Mouse (Mus musculus) adipocyte (in vitro differentiated cells): ENCODE data around the gene Aldh1a7.
A peak's percentile ranks its signal among the peaks of the same experiment; 100 is the strongest.
"Not testable (repeated sequence)": the region's sequence is repeated elsewhere in the genome, so short reads cannot be mapped to it uniquely, and the experiment has no call there.

ENCODE experiments used
- DNase-seq: peaks from one replicate; pipeline ENCODE4 v3.0.0-alpha.2; 2016; ENCODE audit warnings: low spot score

Aldh1a7 gene

DNA sequence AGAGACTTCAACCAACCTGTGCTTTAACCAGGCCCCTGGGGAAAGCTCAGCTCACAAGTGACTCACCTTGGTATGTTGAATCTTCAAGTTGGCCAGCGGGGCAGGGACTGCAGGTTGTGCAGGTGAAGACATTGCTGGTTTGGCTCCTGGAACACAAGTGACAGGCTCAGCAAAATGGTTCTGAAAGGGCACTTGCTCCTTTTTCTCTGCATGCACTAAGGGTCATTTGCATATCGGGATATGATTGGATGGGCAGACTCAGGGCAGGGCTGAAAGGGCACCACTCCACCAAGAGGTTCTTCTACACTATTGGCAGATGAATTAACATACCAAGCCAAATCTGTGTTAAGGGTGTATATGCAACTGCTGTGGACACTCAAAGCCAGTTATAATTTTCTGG, at the start of gene Aldh1a7:
Aldh1a7 (minus strand) TSS at position 182 of the 400 bp plus-strand sequence.
- DNase-seq, result peak; percentile 93

DNA sequence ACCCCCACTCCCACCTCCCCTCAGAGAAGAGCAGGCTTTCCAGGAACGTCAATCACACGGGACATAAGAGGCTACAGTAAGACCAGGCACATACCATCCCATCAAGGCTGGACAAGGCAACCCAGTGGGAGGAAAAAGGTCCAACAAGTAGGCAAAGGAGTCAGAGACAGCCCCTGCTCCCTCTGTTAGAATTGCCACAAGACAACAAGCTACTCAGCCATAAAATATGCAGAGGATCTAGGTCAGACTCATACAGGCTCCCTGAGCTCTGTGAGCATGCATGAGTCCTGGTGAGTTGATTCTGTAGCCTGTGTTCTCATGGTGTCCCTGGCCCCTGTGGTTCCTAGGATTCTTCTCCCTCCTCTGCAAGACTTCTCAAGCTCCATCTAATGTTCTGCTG, 48.3 kb upstream of the Aldh1a7 start:
- no peak for DNase-seq

DNA sequence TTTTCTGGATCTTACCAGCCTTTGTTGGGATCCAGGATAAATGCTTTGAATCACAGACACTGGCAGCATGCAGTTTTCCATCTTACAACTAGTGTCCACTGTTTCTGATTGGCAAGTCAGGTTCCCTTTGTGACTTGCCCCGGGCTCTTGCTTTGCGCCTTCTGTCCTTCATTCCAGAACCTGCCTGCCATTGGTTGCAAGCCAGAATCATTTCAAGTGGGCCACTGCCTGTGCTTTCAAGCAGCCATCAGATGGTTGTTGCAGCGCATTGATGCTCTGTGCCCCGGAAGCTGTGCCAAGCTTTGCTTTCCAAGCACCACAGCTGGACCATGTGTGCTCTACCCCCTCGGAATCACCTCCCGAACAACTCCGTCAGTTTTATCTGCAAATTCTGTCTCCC, 46.6 kb upstream of the Aldh1a7 start:
- no peak for DNase-seq

DNA sequence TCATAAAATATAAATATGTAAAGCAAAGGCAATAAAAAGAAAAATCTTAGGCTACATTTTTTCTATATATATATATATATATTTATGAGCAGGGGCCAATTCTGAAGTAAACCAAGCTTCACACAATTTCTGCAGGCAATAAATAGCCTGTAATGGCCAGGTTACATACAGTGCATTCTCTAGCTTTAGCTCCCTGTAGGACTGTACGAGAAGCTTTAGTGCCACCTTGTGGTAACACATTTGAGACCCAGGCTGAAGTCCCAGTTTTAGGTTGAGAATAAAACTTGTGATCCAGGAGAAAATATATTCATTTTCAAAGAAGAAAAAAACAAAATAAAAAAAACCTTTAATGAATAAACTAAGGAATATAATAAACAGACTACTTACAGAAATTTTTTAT, 36.9 kb upstream of the Aldh1a7 start:
- peak; percentile 67 for DNase-seq

DNA sequence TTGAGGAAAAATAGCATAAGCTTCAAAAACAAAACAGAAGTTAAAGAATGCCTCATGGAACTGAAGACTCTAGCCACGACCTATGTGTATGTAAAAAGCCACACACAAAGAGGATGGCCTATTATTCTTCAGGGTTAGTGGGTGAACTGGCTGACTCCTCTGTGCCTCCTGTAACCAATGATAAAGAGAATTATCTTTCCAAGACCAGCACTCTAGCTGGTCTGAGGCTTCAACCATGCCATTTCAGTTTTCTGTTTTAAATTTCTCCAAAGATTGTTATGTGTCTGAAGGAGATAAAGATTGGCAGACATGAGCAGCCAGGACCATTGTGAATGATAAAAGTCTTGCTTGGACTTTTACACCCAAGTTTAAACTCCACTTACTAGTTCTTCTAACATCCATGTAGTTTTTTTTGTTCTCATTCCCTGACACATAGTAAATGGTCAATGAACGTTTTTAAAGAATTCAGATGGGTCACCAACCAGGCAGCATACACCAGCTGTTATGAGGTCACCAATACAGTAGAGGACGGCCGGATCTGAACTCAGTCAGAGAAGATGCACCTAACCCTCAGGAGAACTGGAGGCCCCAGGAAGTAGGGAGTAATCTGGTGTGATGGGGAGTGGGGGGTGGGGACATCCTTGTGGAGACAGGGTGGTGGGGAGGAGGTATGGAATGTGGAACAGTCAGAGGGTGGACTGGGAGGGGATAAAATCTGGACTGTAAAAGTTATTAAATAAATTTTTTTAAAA, 34.5 kb upstream of the Aldh1a7 start:
- DNase-seq, result no peak

DNA sequence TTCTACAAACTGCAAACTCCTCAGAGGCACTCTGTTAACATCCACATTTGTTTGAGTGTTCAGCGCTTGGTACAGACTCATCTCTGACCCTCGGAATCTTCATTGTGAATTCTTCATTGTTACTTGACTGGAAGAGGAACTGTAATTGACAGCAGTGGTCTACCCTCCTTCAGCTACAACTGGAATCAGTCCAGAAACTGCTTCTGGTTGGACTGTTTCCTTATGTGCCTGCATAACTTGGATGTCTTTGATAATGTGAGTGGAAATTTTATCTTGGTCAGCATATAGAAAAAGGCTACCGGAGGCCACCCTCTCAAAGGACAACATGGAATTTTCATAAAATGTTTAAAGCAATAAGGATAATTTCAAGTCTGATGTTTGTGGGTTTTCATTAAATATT, 33.8 kb upstream of the Aldh1a7 start:
- DNase-seq, result no peak

DNA sequence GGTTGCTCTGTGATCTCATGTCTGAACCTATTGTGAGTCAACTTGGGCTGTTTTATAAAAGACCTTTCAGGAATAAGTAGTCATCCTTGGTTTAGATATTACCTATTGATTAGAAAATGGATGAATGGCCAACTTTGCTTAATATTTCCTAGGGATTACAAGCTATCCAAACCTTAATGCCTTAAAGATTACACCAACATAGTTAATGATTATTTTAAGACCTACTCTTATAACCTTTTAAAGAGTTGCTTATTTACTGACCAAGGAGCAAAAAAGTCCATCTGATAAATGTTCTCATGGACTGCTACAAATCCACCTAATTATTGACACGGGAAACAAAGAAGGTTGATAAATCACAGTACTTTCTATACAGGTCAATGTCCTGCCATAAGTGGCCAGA, 17.3 kb upstream of the Aldh1a7 start:
- no peak for DNase-seq

DNA sequence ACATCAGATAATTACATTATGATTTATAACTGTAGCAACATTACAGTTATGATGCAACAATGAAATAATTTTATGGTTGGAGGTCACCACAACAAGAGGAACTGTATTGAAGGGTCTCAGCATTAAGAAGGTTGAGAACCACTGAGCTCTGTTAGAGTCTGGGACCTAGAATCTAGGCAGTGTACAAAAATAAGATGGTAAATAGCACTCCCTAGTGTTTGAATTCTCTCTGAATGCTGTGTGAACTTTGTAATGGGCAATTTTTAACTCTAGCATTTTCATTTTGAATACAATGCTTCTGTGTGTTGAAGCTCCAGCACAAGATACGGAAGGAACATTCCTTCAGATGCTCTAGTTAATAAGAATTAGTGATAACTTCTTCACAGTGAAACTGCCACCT, 916 bp upstream of the Aldh1a7 start:
- peak; percentile 75 for DNase-seq

DNA sequence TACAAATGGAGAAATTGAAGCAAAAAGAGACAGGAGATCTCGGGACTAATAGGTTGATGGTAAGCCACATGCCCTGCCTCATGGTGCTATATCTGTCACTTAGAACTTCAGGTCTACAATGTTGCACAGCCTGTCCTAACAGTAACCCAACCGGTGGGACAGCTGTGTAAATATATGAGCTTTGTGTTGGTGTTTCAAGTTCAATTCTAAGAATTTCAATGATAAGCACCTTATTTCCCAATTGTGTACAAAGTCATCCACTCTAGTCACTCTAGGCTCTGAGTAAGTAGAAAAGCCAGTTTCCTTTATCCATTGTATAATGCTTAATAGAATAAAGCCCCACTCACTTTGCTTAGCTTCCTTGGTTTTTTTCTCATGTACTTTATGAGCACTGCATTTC, 4.4 kb downstream of the Aldh1a7 start:
- no peak for DNase-seq

DNA sequence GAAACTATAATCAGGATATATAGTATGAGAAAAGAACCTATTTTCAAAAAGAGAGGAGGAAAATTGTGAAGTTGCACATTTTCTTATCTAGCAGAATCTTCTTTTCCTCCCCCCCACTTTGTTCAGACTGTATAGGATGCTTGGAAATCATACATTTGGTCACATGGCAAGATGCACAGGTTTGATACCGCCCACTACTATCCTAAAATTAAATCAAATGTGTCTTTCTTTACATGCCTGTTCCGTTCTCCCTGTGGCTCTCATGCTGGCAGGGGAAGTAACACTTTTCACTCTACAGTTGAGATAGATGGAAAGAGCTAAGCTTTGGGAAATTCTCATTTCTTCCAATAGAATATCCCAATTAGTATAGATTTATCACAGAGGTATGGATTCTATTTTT, 7.1 kb downstream of the Aldh1a7 start:
- no peak for DNase-seq

DNA sequence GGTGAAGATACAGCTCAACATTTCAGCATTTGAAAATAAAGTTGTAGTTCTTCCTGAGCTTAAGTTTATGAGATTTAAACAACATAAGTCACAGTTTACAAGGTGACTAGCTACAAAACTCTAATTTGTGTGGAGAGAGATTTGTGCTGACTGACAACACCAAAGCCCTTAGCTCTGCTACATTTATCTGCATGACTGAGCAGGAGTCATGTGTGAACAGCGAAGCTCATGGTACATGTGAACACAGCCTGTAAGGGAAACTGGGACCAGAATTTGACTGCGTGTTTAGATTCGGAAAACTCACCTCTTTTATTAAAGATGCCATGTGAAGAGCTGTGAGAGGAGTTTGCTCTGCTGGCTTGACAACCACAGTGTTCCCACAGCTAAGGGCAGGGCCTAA, 11.7 kb downstream of the Aldh1a7 start:
- DNase-seq, result no peak

DNA sequence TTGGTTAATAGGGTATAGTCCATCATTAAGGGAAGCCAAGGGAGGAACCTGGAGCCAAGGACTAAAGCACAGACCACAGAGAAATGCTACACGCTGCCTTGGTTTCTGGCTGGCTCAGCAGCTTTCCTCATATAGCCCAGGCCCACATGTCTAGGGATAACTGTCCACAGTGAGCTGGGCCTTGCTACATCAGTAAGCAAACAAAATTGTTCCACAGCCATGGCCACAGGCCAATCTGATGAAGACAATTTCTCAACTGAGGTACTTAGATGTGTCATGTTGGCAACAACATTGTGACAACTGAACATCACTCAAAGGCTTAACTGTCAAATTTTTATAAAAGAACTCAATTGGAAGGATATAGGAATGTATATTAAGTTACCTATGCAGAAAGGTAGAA, 12.3 kb downstream of the Aldh1a7 start:
- DNase-seq, result no peak

DNA sequence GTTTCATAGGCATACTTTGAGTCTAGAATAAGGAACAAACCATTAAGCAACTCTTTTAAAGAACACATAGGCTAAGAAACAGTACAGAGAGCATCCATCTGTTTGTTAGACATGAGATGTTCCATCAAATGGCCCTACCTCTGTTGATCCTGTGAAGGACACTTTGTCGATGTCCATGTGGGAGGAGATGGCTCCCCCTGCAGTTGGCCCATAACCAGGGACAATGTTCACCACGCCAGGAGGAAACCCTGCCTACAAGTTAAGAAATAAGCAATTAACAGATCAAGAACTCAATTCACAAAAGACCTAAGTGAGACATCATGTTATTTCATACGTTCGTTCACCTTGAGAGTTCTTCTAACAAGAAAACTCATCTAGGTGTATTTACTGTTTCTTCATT, 12.8 kb downstream of the Aldh1a7 start:
- DNase-seq, result no peak

DNA sequence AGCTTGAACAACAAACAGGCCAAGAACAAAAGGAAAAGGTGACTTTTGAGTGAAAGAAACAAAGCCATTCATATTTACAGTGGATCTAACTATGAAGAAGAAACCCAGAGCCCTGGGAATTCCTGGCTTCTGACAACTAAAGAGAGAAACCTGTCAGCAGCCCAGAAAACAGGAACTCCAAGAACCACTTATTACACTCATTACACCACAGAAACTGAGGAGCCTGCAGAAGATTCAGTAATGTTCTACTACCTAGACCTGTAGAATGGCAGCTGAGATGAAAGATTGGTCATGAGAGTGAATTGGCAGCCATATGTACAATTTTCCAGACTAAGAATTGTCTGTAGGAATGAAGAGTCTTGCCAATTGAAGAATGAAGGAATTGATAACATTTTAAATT, 20.2 kb downstream of the Aldh1a7 start:
- DNase-seq, result no peak

DNA sequence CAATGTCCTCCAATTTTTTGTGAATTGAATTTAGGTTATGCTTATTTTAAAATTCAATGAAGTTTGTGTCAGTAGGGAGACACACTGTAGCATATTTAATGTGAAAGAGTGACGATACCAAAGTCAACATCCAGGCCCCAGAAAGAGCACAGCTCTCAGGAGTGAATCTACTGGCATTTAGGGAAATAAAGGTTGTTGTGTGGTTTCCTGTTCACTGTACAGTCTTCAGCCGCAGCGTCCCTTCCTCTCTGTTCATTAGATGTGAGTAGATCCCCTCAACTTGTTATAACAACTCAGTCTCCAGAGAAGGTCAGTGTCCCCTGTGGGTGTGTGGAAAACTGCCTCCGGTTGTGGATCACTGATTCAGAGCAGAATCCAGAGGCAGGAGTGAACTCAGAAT, 20.6 kb downstream of the Aldh1a7 start:
- DNase-seq, result no peak

DNA sequence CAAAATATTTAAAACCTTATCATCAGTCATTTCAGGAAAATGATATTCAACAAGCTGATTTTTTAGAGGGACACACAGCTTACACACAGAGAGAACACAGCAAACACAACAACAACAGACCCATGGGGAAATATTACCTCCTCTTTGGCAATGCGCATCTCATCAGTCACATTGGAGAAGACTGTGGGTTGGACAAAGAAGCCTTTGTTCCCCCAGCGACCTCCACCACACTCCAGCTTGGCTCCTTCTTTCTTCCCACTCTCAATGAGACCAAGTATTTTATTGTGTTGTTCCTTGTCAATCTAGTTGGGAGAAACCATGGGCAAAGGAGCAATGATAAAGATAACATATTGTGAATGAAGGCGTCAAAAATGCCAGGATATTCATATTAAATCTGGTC, 25.3 kb downstream of the Aldh1a7 start:
- no peak for DNase-seq

DNA sequence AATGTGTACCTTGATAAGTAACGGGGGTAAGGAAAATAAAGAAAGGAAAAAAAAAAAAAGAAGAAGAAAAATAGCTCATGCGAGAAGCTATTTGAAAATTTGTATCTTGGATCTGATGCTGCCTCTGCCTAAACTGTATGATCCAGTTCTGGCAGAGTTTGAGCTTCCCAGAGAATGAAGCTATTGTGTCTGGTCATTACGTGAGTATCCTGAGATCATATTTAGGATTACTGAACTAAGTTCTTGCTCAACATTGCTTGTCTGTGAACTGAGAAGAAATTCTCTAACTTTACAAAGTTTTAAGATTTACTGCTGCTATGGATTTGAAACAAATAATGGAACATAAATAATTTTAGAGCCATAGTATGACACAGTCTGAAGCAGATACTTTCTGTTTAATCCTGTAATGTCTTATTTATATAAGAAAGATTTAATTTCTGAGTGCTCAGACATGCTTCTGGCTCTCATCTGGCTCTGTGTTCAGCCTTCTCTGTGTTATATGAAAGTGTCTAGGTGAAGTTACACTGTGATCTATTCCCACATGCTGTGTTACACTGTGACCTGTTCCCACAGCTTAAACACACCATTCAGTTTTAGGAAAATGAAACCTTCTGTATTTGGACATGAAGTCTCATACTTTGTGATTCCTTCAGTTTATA, 49.5 kb downstream of the Aldh1a7 start:
- DNase-seq, result no peak

DNA sequence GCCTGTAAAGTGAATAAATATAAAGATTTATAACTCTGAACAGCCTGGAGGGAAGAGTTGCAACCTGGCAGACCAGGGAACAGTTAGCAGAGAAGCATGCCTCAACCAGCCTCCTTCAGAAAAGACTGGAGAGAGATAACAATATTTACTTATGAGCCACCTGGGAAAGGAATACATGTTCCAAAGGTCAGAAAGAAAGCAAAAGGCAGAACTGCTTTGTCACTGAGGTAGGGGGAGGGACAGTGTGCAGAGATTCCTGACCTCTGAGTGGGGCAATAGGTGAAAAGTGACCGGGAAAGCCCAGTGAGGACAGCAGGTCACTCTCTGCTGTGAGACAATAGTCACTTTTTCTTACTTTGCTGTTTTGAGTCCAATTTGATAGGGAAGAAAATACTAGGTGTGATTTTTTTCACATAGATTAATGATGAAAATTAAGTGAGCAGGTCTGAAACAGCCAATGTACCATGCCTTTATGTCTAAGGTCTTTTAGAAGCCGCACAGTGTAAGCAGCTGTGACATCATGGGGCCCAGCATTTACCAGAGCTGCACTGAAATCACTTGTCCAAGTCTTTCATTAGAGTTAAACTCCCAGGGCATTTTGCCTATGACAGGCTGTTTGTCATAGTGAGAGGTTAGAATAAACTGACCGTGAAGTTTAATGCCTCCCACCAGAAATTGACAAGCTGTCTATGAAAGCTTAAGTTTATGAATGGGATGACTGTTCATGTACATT, 73.1 kb downstream of the Aldh1a7 start:
- DNase-seq, result peak; percentile 7

DNA sequence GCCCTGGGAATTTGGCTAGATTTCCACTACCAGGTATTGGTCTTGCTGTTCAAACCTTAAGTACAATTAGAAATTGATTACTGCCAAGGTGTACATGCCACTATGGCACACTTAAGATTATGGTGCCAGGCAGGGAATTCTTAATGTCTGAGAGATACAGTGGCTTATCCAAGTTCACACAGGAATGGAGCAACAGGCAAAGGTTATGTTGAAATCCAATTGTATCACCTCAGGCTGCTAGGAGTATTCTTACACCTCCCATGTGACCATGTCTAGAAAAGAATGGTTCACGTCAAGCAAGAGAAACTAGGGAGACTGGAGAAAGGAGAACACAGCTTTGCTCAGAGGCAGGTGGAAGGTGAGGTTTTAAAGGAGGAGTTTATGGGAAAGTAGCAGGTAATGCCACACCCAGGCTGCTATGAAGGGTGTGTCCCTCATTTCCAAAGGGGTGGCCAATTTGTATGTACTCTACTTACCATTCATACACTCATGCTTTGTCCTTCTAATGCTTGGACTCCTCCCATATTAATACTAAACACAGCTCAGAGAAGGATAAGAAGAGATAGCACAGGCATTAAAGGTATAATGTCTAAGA, 74.2 kb downstream of the Aldh1a7 start:
- no peak for DNase-seq

DNA sequence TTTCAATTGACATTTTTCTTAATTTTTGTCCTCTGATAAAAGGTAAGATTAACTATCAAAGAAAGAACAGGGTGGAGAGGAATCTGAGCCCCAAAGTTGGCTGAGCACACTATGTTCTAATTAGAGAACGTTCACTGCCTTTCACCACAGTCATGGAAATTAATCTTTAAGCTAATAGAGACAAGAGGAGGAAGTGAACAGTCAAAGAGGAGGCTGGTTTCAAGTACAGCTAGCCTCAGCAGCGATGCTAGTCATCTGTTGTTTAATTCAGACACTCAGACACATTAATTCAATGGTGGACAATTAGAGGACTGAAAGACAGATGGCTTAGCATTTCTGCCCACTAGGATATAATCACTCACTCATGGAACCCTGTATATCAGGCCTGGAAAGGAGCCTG, 77.4 kb downstream of the Aldh1a7 start:
- no peak for DNase-seq

DNA sequence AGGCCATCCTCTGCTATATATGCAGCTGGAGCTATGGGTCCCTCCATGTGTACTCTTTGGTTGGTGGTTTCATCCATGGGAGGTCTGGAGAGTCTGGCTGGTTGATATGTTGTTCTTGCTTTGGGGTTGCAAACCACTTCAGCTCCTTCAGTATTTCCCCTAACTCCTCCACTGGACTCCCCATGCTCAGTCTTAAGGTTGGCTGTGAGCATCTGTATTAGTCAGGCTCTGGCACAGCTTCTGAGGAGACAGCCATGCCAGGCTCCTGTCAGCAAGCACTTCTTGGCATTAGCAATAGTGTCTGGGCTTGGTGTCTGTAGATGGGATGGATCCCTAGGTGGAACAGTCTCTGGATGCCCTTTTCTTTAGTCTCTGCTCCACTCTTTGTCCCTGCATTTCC, 79.9 kb downstream of the Aldh1a7 start:
- not testable (repeated sequence) for DNase-seq

DNA sequence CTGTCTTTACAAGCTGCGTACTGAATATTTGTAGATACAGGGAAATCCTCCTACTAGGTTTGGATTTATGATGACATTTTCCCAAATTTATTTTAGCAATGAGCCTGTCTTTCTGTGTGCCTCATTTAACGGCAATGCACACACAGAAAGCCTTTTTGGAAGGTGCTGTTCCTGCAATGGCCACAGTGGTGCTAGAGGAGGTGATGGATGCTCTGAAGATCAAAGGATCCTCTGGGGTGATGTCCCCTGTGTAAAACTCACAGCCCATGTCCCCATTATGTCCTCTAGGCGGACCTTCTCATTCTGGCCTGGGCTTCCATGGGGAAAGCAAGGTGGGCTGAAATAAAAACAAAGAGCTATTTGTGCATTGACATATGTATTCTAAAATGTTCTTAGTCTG, 83.0 kb downstream of the Aldh1a7 start:
- no peak for DNase-seq
